Mouse (Mus musculus): ENCODE measurements around the gene Rnf222. TPM values are rescaled to one million over a fixed set of nuclear protein-coding genes. Genes with fewer than 3 reads are reported as not detected.

Rnf222 gene
- polyA plus RNA-seq, 2 experiments = 0.08 TPM; not detected in 1

DNA sequence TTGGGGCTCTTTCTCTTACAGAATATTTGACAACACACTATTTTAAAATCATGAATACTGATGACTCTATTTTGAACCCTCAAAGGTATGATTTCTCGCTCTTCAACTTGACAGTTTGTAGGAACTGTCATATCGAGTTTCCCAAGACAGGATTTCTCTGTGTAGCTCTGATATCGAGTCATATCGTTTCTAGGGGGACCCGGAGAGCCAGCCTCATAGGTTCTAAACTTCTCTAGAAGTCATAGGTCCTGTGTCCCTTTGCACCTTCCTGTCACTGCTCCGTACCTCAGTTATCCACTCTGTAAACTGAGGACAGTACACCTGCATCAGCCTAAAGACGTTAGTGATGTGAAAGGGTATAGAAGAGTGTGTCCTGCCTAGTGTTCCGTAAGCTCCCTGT is 11.5 kb downstream of the Rnf222 start:
- ATAC-seq (ENCODE audit: insufficient read depth) (no peak), DNase-seq (ENCODE audit: low read depth in 3 of 3, low spot score in 3 of 3) (no peak)
- peaks cover 28 to 43% of the 10 kb centered on the region in 2 experiments for H3K4me1 ChIP-seq (replicated peaks; ENCODE audit: control insufficient read depth in 2 of 2, insufficient read depth in 2 of 2, low read length in 1 of 2)
- H3K9ac ChIP-seq (replicated peaks) = no peak overlapping the region
- 60% methylated on average over 8 of the region's 8 CpGs for WGBS (ENCODE audit: insufficient replicate concordance)
- no peaks in the 10 kb centered on the region for H3K9me3 ChIP-seq (ENCODE audit: control insufficient read depth, low read length)
- H3K36me3 ChIP-seq (replicated peaks; ENCODE audit: control insufficient read depth, insufficient read depth, low read depth) = peaks cover 23% of the 10 kb centered on the region
- peak overlapping the region; percentile 25; the same call in 1 of the 2 replicates for H3K27ac ChIP-seq
- no peaks in the 10 kb centered on the region for H3K27me3 ChIP-seq (ENCODE audit: control insufficient read depth, insufficient read depth, low read length)
- H3K4me2 ChIP-seq (ENCODE audit: low read depth) = peak overlapping the region; percentile 15; the same call in 1 of the 2 replicates
- TF ChIP-seq CTCF (IDR thresholded peaks at IDR 0.05; ENCODE audit: low read depth) (no peak), EP300 (IDR thresholded peaks at IDR 0.05; ENCODE audit: low read depth) (no peak)
- no peak overlapping the region for H3K4me3 ChIP-seq (ENCODE audit: insufficient read depth in 1 of 2, low read depth in 2 of 2, low read length in 2 of 2)

DNA sequence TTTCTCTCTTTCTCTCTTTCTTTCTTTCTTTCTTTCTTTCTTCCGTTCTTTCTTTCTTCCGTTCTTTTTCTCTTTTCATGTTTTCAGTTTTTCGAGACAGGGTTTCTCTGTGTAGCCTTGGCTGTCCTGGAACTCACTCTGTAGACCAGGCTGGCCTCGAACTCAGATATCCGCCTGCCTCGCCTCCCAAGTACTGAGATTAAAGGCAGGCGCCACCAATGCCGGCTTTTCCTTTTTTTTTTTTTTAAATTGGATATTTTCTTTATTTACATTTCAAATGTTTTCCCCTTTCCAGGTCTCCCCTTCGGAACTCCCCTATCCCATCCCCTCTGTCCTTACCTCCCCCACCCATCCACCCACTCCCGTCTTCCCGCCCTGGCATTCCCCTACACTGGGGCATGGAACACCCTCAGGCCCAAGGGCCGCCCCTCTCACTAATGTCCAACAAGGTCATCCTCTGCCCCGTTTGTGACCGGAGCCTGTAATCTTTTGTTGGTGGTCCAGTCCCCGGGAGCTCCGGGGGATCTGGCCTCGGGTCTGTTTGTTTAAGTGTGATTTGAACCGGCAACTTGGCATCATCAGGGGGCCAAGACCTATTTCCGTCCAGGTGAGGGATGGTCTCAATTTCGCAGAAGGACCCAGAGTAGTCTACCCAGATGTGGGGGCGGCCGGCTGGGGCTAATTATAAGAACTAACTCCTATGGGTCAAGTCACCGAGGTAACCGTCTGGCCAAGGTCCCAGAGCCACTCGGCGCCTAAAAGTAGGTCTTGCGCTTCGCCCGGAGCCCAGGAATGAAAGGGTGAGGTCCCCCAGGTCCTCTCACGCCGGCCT is 12.4 kb downstream of the Rnf222 start:
- no peak overlapping the region for H3K27ac ChIP-seq
- peak overlapping the region; percentile 46 to 95 for H3K4me3 ChIP-seq (ENCODE audit: insufficient read depth in 1 of 2, low read depth in 2 of 2, low read length in 2 of 2)
- peaks cover 26 to 42% of the 10 kb centered on the region in 2 experiments for H3K4me1 ChIP-seq (replicated peaks; ENCODE audit: control insufficient read depth in 2 of 2, insufficient read depth in 2 of 2, low read length in 1 of 2)

DNA sequence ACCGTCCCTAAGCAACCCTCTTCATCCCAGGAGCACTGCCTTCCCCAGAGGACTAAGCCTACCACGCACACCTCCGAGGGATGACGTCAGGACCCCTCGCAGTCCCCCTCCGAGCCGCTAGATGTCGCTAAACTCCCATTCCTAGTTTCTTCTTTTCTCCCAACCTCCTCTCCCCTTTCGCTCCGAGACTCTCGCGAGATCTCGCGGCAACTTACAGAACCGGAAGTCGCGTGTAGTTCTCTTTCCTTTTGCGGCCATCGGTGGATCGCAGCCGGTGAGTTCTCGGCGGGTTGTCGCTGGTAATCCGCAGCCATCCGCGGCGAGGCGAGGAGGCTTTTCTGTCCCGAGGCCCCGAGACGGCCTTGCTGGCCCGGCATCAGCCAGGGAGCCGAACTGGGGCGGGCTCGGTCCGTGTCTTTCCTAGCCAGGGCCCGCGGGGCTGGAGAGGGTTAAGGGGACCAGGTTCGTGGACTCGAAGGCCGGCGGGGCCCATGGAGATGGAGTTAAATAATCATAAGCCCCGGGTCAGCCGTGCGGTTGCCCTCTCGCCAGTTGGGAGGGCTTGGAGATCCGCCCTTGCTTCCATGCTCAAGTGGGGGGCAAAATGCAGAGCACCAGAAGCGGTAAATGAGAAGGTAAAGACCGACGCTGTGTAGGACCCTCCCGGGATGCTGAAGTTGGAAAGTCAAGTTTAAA is 13.1 kb downstream of the Rnf222 start, which contains the start of gene Rpl26:
Gene Rpl26 (plus strand): TSS at position 233 of the 696 bp plus-strand sequence.
- peaks cover 35% of the 10 kb centered on the region for H3K36me3 ChIP-seq (replicated peaks; ENCODE audit: control insufficient read depth, insufficient read depth, low read depth)
- peak within 1 kb of the TSS; percentile 100 for H3K9ac ChIP-seq (replicated peaks)
- TF ChIP-seq EP300 (IDR thresholded peaks at IDR 0.05; ENCODE audit: low read depth) (peak; percentile 89), CTCF (IDR thresholded peaks at IDR 0.05; ENCODE audit: low read depth) (peak; percentile 100)
- no peaks in the 10 kb centered on the region for H3K27me3 ChIP-seq (ENCODE audit: control insufficient read depth, insufficient read depth, low read length)
- H3K4me2 ChIP-seq (ENCODE audit: low read depth) = peak within 1 kb of the TSS; percentile 72
- WGBS (ENCODE audit: insufficient replicate concordance) = under 1% methylated on average over 52 of the region's 52 CpGs
- H3K9me3 ChIP-seq (ENCODE audit: control insufficient read depth, low read length) = no peaks in the 10 kb centered on the region
- H3K4me1 ChIP-seq (replicated peaks; ENCODE audit: control insufficient read depth in 2 of 2, insufficient read depth in 2 of 2, low read length in 1 of 2) = peaks cover 21 to 35% of the 10 kb centered on the region in 2 experiments
- peak within 1 kb of the TSS; percentile 75 for H3K27ac ChIP-seq
- peak within 1 kb of the TSS; percentile 93 to 95 for H3K4me3 ChIP-seq (ENCODE audit: insufficient read depth in 1 of 2, low read depth in 2 of 2, low read length in 2 of 2)
- DNase-seq (ENCODE audit: low read depth in 3 of 3, low spot score in 3 of 3) (peak; percentile 99 to 100 (median 99)), ATAC-seq (ENCODE audit: insufficient read depth) (peak; percentile 85)

More for the DNA sequence above, 12.4 kb downstream of the Rnf222 start:
- no peaks in the 10 kb centered on the region for H3K27me3 ChIP-seq (ENCODE audit: control insufficient read depth, insufficient read depth, low read length)
- WGBS (ENCODE audit: insufficient replicate concordance) = 30% methylated on average over 30 of the region's 31 CpGs
- TF ChIP-seq CTCF (IDR thresholded peaks at IDR 0.05; ENCODE audit: low read depth) (no peak), EP300 (IDR thresholded peaks at IDR 0.05; ENCODE audit: low read depth) (no peak)
- peak overlapping the region; percentile 69 for H3K4me2 ChIP-seq (ENCODE audit: low read depth)
- H3K36me3 ChIP-seq (replicated peaks; ENCODE audit: control insufficient read depth, insufficient read depth, low read depth) = peaks cover 32% of the 10 kb centered on the region
- peak overlapping the region; percentile 54 for H3K9ac ChIP-seq (replicated peaks)
- ATAC-seq (ENCODE audit: insufficient read depth) (no peak), DNase-seq (ENCODE audit: low read depth in 3 of 3, low spot score in 3 of 3) (no peak)
- no peaks in the 10 kb centered on the region for H3K9me3 ChIP-seq (ENCODE audit: control insufficient read depth, low read length)

DNA sequence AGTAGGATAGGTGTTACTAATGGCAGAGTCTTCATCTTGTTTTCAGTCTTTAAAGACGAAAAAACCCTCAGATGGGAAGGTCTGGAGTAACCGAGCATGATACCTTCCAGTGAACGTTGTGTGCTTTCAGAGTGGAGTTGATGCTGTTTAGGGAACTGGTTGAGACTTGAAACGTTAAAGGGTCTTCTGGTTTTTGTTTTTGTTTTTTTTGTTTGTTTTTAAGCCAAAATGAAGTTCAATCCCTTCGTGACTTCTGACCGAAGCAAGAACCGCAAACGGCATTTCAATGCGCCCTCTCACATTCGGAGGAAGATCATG is 13.7 kb downstream of the Rnf222 start:
- Histone ChIP-seq H3K9me3 (ENCODE audit: control insufficient read depth, low read length) (no peaks in the 10 kb centered on the region), H3K27ac (peak overlapping the region; percentile 75), H3K4me3 (ENCODE audit: insufficient read depth in 1 of 2, low read depth in 2 of 2, low read length in 2 of 2) (peak overlapping the region; percentile 93 to 95), H3K4me1 (replicated peaks; ENCODE audit: control insufficient read depth in 2 of 2, insufficient read depth in 2 of 2, low read length in 1 of 2) (peaks cover 18 to 30% of the 10 kb centered on the region in 2 experiments), H3K4me2 (ENCODE audit: low read depth) (peak overlapping the region; percentile 72), H3K9ac (replicated peaks) (peak overlapping the region; percentile 100), H3K27me3 (ENCODE audit: control insufficient read depth, insufficient read depth, low read length) (no peaks in the 10 kb centered on the region), H3K36me3 (replicated peaks; ENCODE audit: control insufficient read depth, insufficient read depth, low read depth) (peaks cover 35% of the 10 kb centered on the region)
- WGBS (ENCODE audit: insufficient replicate concordance) = 0% methylated on average over 10 of the region's 10 CpGs
- no peak for DNase-seq (ENCODE audit: low read depth in 3 of 3, low spot score in 3 of 3)
- ATAC-seq (ENCODE audit: insufficient read depth) = no peak
- TF ChIP-seq EP300 (IDR thresholded peaks at IDR 0.05; ENCODE audit: low read depth) = no peak

DNA sequence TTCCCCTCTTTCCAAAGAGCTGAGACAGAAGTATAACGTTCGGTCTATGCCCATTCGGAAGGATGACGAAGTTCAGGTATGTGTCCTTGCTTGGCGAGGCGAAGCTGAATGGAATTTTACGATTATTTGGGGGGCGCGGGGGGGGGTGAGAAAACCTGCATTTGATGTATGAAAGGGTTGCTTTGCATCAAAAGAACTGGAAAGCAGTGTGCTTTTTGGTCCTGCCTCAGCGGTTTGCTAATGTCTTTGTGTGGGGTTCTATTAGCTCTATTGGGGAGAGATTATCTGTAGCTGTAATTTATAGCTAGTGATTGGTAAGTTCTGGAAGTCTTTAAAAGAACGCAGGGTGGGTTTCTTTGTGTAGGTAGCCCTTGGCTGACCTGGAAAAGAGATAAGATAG is 14.0 kb downstream of the Rnf222 start:
- no peak for TF ChIP-seq CTCF (IDR thresholded peaks at IDR 0.05; ENCODE audit: low read depth)
- no peak for TF ChIP-seq EP300 (IDR thresholded peaks at IDR 0.05; ENCODE audit: low read depth)
- Histone ChIP-seq H3K4me1 (replicated peaks; ENCODE audit: control insufficient read depth in 2 of 2, insufficient read depth in 2 of 2, low read length in 1 of 2) (peaks cover 16 to 28% of the 10 kb centered on the region in 2 experiments), H3K4me3 (ENCODE audit: insufficient read depth in 1 of 2, low read depth in 2 of 2, low read length in 2 of 2) (peak overlapping the region; percentile 93 to 95), H3K9ac (replicated peaks) (peak overlapping the region; percentile 100), H3K4me2 (ENCODE audit: low read depth) (peak overlapping the region; percentile 72), H3K9me3 (ENCODE audit: control insufficient read depth, low read length) (no peaks in the 10 kb centered on the region), H3K27me3 (ENCODE audit: control insufficient read depth, insufficient read depth, low read length) (no peaks in the 10 kb centered on the region), H3K27ac (peak overlapping the region; percentile 7), H3K36me3 (replicated peaks; ENCODE audit: control insufficient read depth, insufficient read depth, low read depth) (peaks cover 35% of the 10 kb centered on the region)
- ATAC-seq (ENCODE audit: insufficient read depth) = no peak
- WGBS (ENCODE audit: insufficient replicate concordance) = under 1% methylated on average over 11 of the region's 11 CpGs
- DNase-seq (ENCODE audit: low read depth in 3 of 3, low spot score in 3 of 3) = no peak
